Comparison of ENCODE assay signal across 8 mouse cellular contexts in genomic region chr2:31263039-31263461, GRCm38 (mm10). TPM values are rescaled to one million over a fixed set of nuclear protein-coding genes. Genes with fewer than 3 reads are reported as not detected.
A peak's percentile ranks its signal among the peaks of the same experiment; 100 is the strongest.
DNase-seq lines count a peak whose midpoint lies in the region; ATAC-seq and TF ChIP-seq lines count a peak whose summit lies in the region.

No protein-coding gene starts in this region.

- ATAC-seq in heart, embryonic 13.5 days (ENCODE audit: extremely low read depth, insufficient number of reproducible peaks, low FRiP score, low TSS enrichment) = no peak
- ATAC-seq in limb, embryonic 12.5 days (ENCODE audit: insufficient number of reproducible peaks, insufficient read depth, low FRiP score, low TSS enrichment, low read depth) = no peak

- peak overlapping the region; percentile 65 for H3K9ac ChIP-seq in heart, embryonic 13.5 days
- H3K9ac ChIP-seq in limb, embryonic 12.5 days (replicated peaks) = no peak overlapping the region

- no peaks in the 10 kb centered on the region for H3K9me3 ChIP-seq in heart, embryonic 13.5 days
- no peaks in the 10 kb centered on the region for H3K9me3 ChIP-seq in limb, embryonic 12.5 days

- H3K4me3 ChIP-seq in heart, embryonic 13.5 days = no peak overlapping the region
- H3K4me3 ChIP-seq in limb, embryonic 12.5 days (replicated peaks) = no peak overlapping the region
- no peak overlapping the region for H3K4me3 ChIP-seq in thymus, adult 2 months (ENCODE audit: control insufficient read depth, insufficient read depth, low read length)

- TF ChIP-seq CTCF in thymus, adult 2 months (IDR thresholded peaks at IDR 0.05; ENCODE audit: borderline replicate concordance, control insufficient read depth, extremely low read depth, insufficient read depth, low read length, poor library complexity) = no peak

- peaks cover 11% of the 10 kb centered on the region for H3K36me3 ChIP-seq in heart, embryonic 13.5 days
- peaks cover 7% of the 10 kb centered on the region; the same call in 1 of the 2 replicates for H3K36me3 ChIP-seq in limb, embryonic 12.5 days
- no peaks in the 10 kb centered on the region for H3K36me3 ChIP-seq in thymus, adult 2 months (ENCODE audit: control insufficient read depth, insufficient read depth, low read length)

- no peaks in the 10 kb centered on the region for H3K27me3 ChIP-seq in heart, embryonic 13.5 days (replicated peaks)
- H3K27me3 ChIP-seq in limb, embryonic 12.5 days = no peaks in the 10 kb centered on the region
- no peaks in the 10 kb centered on the region for H3K27me3 ChIP-seq in thymus, adult 2 months (ENCODE audit: control insufficient read depth, insufficient read depth, low read length)

- DNase-seq in heart, adult 11 months = peak; percentile 95
- no peak for DNase-seq in heart, postnatal 25 days (ENCODE audit: low spot score)
- DNase-seq in cerebellum, postnatal 10 days = peak; percentile 79 to 85
- DNase-seq in thymus, adult 2 months = no peak
- DNase-seq in thymus, postnatal 25 days = no peak
- no peak for DNase-seq in adrenal gland, adult 8-10 months

- peaks cover 88% of the 10 kb centered on the region for H3K4me1 ChIP-seq in heart, embryonic 13.5 days
- peaks cover 66% of the 10 kb centered on the region for H3K4me1 ChIP-seq in limb, embryonic 12.5 days (replicated peaks)
- H3K4me1 ChIP-seq in thymus, adult 2 months (replicated peaks; ENCODE audit: control insufficient read depth, insufficient read depth, low read length) = peaks cover 14% of the 10 kb centered on the region

- intact Hi-C loops in heart, postnatal 25 days (cut with DNase I) = no loop called here

- peak overlapping the region; percentile 90 for H3K27ac ChIP-seq in heart, embryonic 13.5 days (replicated peaks)
- 0 out of 2 replicates have a peak overlapping the region, but pooled peaks have one; percentile 53 for H3K27ac ChIP-seq in limb, embryonic 12.5 days
- H3K27ac ChIP-seq in thymus, adult 2 months (ENCODE audit: control insufficient read depth, insufficient read depth, low read length) = no peak overlapping the region

- WGBS in heart, embryonic 13.5 days = 41% methylated on average over 8 of the region's 8 CpGs
- WGBS in limb, embryonic 12.5 days = 76% methylated on average over 8 of the region's 8 CpGs
- WGBS in thymus, adult 2 months = 92% methylated on average over 8 of the region's 8 CpGs

- H3K4me2 ChIP-seq in heart, embryonic 13.5 days = no peak overlapping the region
- no peak overlapping the region for H3K4me2 ChIP-seq in limb, embryonic 12.5 days

- TF ChIP-seq POLR2A in thymus, adult 2 months (IDR thresholded peaks at IDR 0.05; ENCODE audit: control insufficient read depth, extremely low read depth, insufficient read depth, low read length, poor library complexity) = no peak

RNA-seq across cellular contexts. Expression of gene Ncs1, which starts 17.4 kb away (rescaled TPM):
- 10 to 100 TPM; 11.3 to 11.6 TPM for total RNA-seq in heart, postnatal 25 days (2021)
- 36.3 and 39.4 TPM in 2 replicates for polyA plus RNA-seq in heart, embryonic 13.5 days (2015; fragmentation: Nextera tagmentation; extraction: Ambion mirVana)
- 53.6 and 54.4 TPM in 2 replicates for polyA plus RNA-seq in limb, embryonic 12.5 days (2016; fragmentation: Nextera tagmentation; extraction: Ambion mirVana)
- 2.4 and 2.5 TPM in 2 replicates for polyA plus RNA-seq in thymus, adult 2 months (2012; rRNA removed)
- total RNA-seq in adrenal gland, adult 8-10 months (2022) = 10 to 100 TPM in 2 of 4 experiments, 1 to 10 TPM in 2; 4.4 to 11.0 (median 7.7) TPM

RNA-seq across cellular contexts. Expression of gene Hmcn2, which starts 51.2 kb away (rescaled TPM):
- total RNA-seq in heart, postnatal 25 days (2021) = 10 to 100 TPM; 13.2 to 14.5 TPM
- polyA plus RNA-seq in heart, embryonic 13.5 days (2015; fragmentation: Nextera tagmentation; extraction: Ambion mirVana) = 1.1 and 1.2 TPM in 2 replicates
- polyA plus RNA-seq in limb, embryonic 12.5 days (2016; fragmentation: Nextera tagmentation; extraction: Ambion mirVana) = 0.19 TPM in 1 of 2 replicates, not detected in the other
- 4.8 and 5.6 TPM in 2 replicates for polyA plus RNA-seq in thymus, adult 2 months (2012; rRNA removed)
- 1 to 10 TPM in 3 of 4 experiments, under 1 TPM in 1; 0.84 to 2.5 (median 1.4) TPM for total RNA-seq in adrenal gland, adult 8-10 months (2022)

Comparison
In these comparisons a context has a peak if more than half of its experiments do, and no peak if none do; other contexts are left out.
1. DNase-seq: peak in heart, adult 11 months (single experiment) and cerebellum, postnatal 10 days (2 of 2); none in heart, postnatal 25 days (single experiment), thymus, adult 2 months (single experiment), thymus, postnatal 25 days (single experiment) and adrenal gland, adult 8-10 months (single experiment).
2. RNA of gene Ncs1, which starts 17.4 kb away (polyA plus RNA-seq): 53.6 to 54.4 TPM in limb, embryonic 12.5 days and 36.3 to 39.4 TPM in heart, embryonic 13.5 days; 2.4 to 2.5 TPM in thymus, adult 2 months; every median in the first group is over 10 times any median in the second.